Mouse (Mus musculus): ENCODE measurements around the gene Cacna1c.

- TF ChIP-seq CTCF (IDR thresholded peaks at IDR 0.05) (no peak), EP300 (IDR thresholded peaks at IDR 0.05) (no peak)
Measured at GRCm38 (mm10) chr6:118983471-118984040, 212.7 kb downstream of the Cacna1c start.

All from lung, postnatal 0 days (tissue).